Mouse (Mus musculus): ENCODE results near the gene Kif1c. TPM values are rescaled to one million over a fixed set of nuclear protein-coding genes. Genes with fewer than 3 reads are reported as not detected.

The Kif1c gene
- polyA plus RNA-seq, 1 experiment from 2014 or later: 3.6 TPM

- peak overlapping the region; percentile 97 for H3K4me2 ChIP-seq
- peak; percentile 56 for ATAC-seq (ENCODE audit: insufficient number of reproducible peaks, insufficient read depth, low FRiP score, low TSS enrichment, low read depth)
- H3K27ac ChIP-seq: peak overlapping the region; percentile 98
- peaks cover 39% of the 10 kb centered on the region for H3K36me3 ChIP-seq
- no peaks in the 10 kb centered on the region for H3K27me3 ChIP-seq
- peak overlapping the region; percentile 97 for H3K9ac ChIP-seq (replicated peaks)
- no peaks in the 10 kb centered on the region for H3K9me3 ChIP-seq
- 2% methylated on average over 16 of the region's 16 CpGs for WGBS
- H3K4me3 ChIP-seq (replicated peaks): peak overlapping the region; percentile 97
- peaks cover 50% of the 10 kb centered on the region for H3K4me1 ChIP-seq (replicated peaks)
Measured at GRCm38 (mm10) chr11:70656456-70656927, 43.9 kb upstream of the Kif1c start.

GRCm38 (mm10) chr11:70656964-70657363 is 43.4 kb upstream of the Kif1c start, which contains the start of gene Eno3:
Gene Eno3, plus strand, starts transcription at chr11:70657202.
- WGBS: 4% methylated on average over 3 of the region's 3 CpGs
- H3K4me2 ChIP-seq: peak within 1 kb of the TSS; percentile 97
- H3K27ac ChIP-seq: peak within 1 kb of the TSS; percentile 98
- H3K4me3 ChIP-seq (replicated peaks): peak within 1 kb of the TSS; percentile 97
- no peaks in the 10 kb centered on the region for H3K27me3 ChIP-seq
- H3K36me3 ChIP-seq: peaks cover 39% of the 10 kb centered on the region
- ATAC-seq (ENCODE audit: insufficient number of reproducible peaks, insufficient read depth, low FRiP score, low TSS enrichment, low read depth): no peak
- peaks cover 46% of the 10 kb centered on the region for H3K4me1 ChIP-seq (replicated peaks)
- no peaks in the 10 kb centered on the region for H3K9me3 ChIP-seq
- H3K9ac ChIP-seq (replicated peaks): peak within 1 kb of the TSS; percentile 97

GRCm38 (mm10) chr11:70657573-70657972 is 42.8 kb upstream of the Kif1c start:
- 0 out of 2 replicates have a peak overlapping the region, but pooled peaks have one; percentile 37 for H3K9ac ChIP-seq (replicated peaks)
- 51% methylated on average over 6 of the region's 6 CpGs for WGBS
- peak overlapping the region; percentile 98 for H3K27ac ChIP-seq
- H3K4me1 ChIP-seq (replicated peaks): peaks cover 40% of the 10 kb centered on the region
- no peak for ATAC-seq (ENCODE audit: insufficient number of reproducible peaks, insufficient read depth, low FRiP score, low TSS enrichment, low read depth)
- no peaks in the 10 kb centered on the region for H3K27me3 ChIP-seq
- 0 out of 2 replicates have a peak overlapping the region, but pooled peaks have one; percentile 11 for H3K4me3 ChIP-seq (replicated peaks)
- H3K4me2 ChIP-seq: peak overlapping the region; percentile 97
- no peaks in the 10 kb centered on the region for H3K9me3 ChIP-seq
- H3K36me3 ChIP-seq: peaks cover 39% of the 10 kb centered on the region

GRCm38 (mm10) chr11:70657991-70658390 is 42.4 kb upstream of the Kif1c start:
- H3K4me2 ChIP-seq: peak overlapping the region; percentile 97
- H3K4me1 ChIP-seq (replicated peaks): peaks cover 36% of the 10 kb centered on the region
- no peaks in the 10 kb centered on the region for H3K27me3 ChIP-seq
- H3K27ac ChIP-seq: peak overlapping the region; percentile 98; the same call in 1 of the 2 replicates
- no peak for ATAC-seq (ENCODE audit: insufficient number of reproducible peaks, insufficient read depth, low FRiP score, low TSS enrichment, low read depth)
- H3K36me3 ChIP-seq: peaks cover 39% of the 10 kb centered on the region
- H3K9ac ChIP-seq (replicated peaks): 0 out of 2 replicates have a peak overlapping the region, but pooled peaks have one; percentile 37
- no peaks in the 10 kb centered on the region for H3K9me3 ChIP-seq
- whole genome bisulfite sequencing: 55% methylated on average over 9 of the region's 9 CpGs
- H3K4me3 ChIP-seq (replicated peaks): 0 out of 2 replicates have a peak overlapping the region, but pooled peaks have one; percentile 11

GRCm38 (mm10) chr11:70658521-70658920 is 41.8 kb upstream of the Kif1c start:
- no peak for ATAC-seq (ENCODE audit: insufficient number of reproducible peaks, insufficient read depth, low FRiP score, low TSS enrichment, low read depth)
- WGBS: 80% methylated on average over 5 of the region's 5 CpGs
- Histone ChIP-seq H3K4me3 (replicated peaks) (no peak overlapping the region), H3K9me3 (no peaks in the 10 kb centered on the region), H3K4me2 (peak overlapping the region; percentile 97; the same call in 1 of the 2 replicates), H3K9ac (replicated peaks) (no peak overlapping the region), H3K27ac (0 out of 2 replicates have a peak overlapping the region, but pooled peaks have one; percentile 98), H3K4me1 (replicated peaks) (peaks cover 35% of the 10 kb centered on the region), H3K27me3 (no peaks in the 10 kb centered on the region), H3K36me3 (peaks cover 42% of the 10 kb centered on the region)

DNA sequence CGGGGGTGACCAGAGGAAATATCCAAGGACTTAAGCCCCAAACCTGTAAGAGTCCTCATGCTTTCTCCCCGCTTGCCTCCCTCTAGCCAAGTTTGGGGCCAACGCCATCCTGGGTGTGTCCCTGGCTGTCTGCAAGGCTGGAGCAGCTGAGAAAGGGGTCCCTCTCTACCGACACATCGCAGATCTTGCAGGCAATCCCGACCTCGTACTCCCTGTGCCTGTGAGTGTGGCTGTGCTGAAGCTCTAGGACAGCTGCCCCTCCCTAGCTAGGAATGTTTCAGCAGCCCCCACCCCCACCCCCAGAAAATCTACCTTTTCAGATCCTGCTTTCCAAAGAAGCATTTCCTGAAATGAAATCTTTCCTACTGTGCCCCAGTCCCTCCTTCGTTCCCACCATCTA is 41.4 kb upstream of the Kif1c start:
- no peak overlapping the region for H3K4me3 ChIP-seq (replicated peaks)
- H3K9me3 ChIP-seq: no peaks in the 10 kb centered on the region
- no peak overlapping the region; the same call in 1 of the 2 replicates for H3K4me2 ChIP-seq
- no peak overlapping the region for H3K27ac ChIP-seq
- H3K4me1 ChIP-seq (replicated peaks): peaks cover 35% of the 10 kb centered on the region
- H3K9ac ChIP-seq (replicated peaks): no peak overlapping the region
- no peak for ATAC-seq (ENCODE audit: insufficient number of reproducible peaks, insufficient read depth, low FRiP score, low TSS enrichment, low read depth)
- no peaks in the 10 kb centered on the region for H3K27me3 ChIP-seq
- 75% methylated on average over 8 of the region's 8 CpGs for WGBS
- peaks cover 47% of the 10 kb centered on the region for H3K36me3 ChIP-seq

DNA sequence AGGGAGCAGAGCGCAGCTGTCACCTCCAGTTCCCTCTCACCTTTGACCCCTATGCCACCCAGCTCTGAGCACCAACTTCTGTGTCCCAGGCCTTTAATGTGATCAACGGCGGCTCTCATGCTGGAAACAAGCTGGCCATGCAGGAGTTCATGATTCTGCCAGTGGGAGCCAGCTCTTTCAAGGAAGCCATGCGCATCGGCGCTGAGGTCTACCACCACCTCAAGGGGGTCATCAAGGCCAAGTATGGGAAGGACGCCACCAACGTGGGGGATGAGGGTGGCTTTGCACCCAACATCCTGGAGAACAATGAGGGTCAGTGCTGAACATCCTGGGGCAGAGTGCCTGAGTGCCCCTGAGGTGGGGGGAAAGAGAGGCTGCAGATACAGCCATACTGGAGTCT is 39.8 kb upstream of the Kif1c start:
- no peak for ATAC-seq (ENCODE audit: insufficient number of reproducible peaks, insufficient read depth, low FRiP score, low TSS enrichment, low read depth)
- Histone ChIP-seq H3K4me1 (replicated peaks) (peaks cover 33% of the 10 kb centered on the region), H3K9ac (replicated peaks) (no peak overlapping the region), H3K9me3 (no peaks in the 10 kb centered on the region), H3K27me3 (no peaks in the 10 kb centered on the region), H3K4me2 (no peak overlapping the region), H3K4me3 (replicated peaks) (no peak overlapping the region), H3K27ac (no peak overlapping the region), H3K36me3 (peaks cover 63% of the 10 kb centered on the region)
- 83% methylated on average over 8 of the region's 8 CpGs for WGBS

DNA sequence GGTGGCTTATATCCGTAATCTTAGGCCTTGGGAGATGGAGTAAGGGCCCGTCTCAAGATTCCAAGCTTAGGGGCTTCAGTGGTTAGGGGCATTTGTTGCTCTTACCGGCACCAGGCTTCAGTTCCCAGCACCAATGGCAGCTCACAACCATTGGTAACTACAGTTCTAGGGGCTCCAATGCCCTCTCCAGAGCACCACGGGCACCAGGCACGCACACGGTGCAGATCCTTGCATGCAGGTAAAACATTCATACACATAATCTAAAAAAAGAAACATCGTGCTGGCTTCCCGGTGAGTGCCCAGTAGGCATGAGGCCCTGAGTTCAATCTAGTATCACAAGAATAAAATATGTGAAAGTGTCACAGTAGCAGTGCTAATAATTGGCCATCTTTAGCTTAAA is 37.2 kb upstream of the Kif1c start:
- H3K4me3 ChIP-seq (replicated peaks): no peak overlapping the region
- peaks cover 81% of the 10 kb centered on the region for H3K36me3 ChIP-seq
- WGBS: 94% methylated on average over 8 of the region's 8 CpGs
- no peaks in the 10 kb centered on the region for H3K27me3 ChIP-seq
- peaks cover 22% of the 10 kb centered on the region for H3K4me1 ChIP-seq (replicated peaks)
- no peak for ATAC-seq (ENCODE audit: insufficient number of reproducible peaks, insufficient read depth, low FRiP score, low TSS enrichment, low read depth)
- no peak overlapping the region for H3K9ac ChIP-seq (replicated peaks)
- no peak overlapping the region for H3K4me2 ChIP-seq
- no peaks in the 10 kb centered on the region for H3K9me3 ChIP-seq
- H3K27ac ChIP-seq: no peak overlapping the region

DNA sequence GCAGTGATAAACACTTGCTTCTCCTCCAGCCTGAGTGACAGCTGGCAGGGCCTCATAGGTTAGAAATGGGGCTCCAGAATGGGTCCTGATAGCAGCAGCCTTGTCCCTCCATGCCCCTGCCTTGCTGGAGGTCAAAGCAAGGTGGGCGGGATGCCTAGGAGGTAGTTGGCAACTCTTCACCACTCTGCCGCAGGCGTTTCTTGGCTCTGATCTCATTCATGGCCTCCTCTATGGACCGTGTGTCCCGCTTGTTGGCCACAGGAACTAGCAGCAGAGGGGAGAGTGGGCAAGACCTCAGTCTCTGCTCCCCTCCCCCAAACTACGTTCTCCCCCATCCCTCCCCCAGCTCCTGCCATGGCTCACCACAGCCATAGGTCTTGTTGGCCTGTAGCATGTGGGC is 36.4 kb upstream of the Kif1c start:
- Histone ChIP-seq H3K4me3 (replicated peaks) (no peak overlapping the region), H3K4me1 (replicated peaks) (peaks cover 15% of the 10 kb centered on the region), H3K27me3 (no peaks in the 10 kb centered on the region), H3K27ac (no peak overlapping the region), H3K9me3 (no peaks in the 10 kb centered on the region), H3K36me3 (peaks cover 81% of the 10 kb centered on the region), H3K9ac (replicated peaks) (no peak overlapping the region), H3K4me2 (no peak overlapping the region)
- no peak for ATAC-seq (ENCODE audit: insufficient number of reproducible peaks, insufficient read depth, low FRiP score, low TSS enrichment, low read depth)
- 93% methylated on average over 6 of the region's 6 CpGs for WGBS

DNA sequence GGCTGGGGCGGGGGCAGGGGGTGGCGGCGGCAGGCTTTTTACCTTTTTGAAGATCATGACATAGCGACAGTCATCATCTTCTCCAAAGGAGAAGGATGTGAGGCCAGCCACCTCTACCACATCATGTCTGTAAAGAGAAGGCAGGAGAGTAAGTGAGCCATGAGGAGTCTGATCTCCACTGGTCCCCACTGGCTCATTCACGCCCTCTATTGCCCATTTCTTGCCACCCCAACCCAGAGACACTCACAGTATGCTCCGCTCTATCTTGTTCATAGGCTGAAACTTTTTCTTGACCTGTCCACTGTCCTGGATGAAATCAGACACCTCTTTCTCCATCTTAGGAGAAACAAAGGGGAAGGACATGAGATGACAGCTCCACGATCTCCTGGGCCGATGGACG is 35.6 kb upstream of the Kif1c start:
- peaks cover 13% of the 10 kb centered on the region for H3K4me1 ChIP-seq (replicated peaks)
- no peak overlapping the region for H3K4me2 ChIP-seq
- no peak overlapping the region for H3K9ac ChIP-seq (replicated peaks)
- H3K27me3 ChIP-seq: no peaks in the 10 kb centered on the region
- H3K4me3 ChIP-seq (replicated peaks): no peak overlapping the region
- H3K27ac ChIP-seq: no peak overlapping the region
- ATAC-seq (ENCODE audit: insufficient number of reproducible peaks, insufficient read depth, low FRiP score, low TSS enrichment, low read depth): no peak
- no peaks in the 10 kb centered on the region for H3K9me3 ChIP-seq
- WGBS: 93% methylated on average over 9 of the region's 9 CpGs
- H3K36me3 ChIP-seq: peaks cover 76% of the 10 kb centered on the region

GRCm38 (mm10) chr11:70666687-70667086 is 33.7 kb upstream of the Kif1c start:
- Histone ChIP-seq H3K9me3 (no peaks in the 10 kb centered on the region), H3K27ac (no peak overlapping the region), H3K9ac (replicated peaks) (no peak overlapping the region), H3K4me2 (no peak overlapping the region), H3K4me3 (replicated peaks) (no peak overlapping the region), H3K27me3 (no peaks in the 10 kb centered on the region), H3K36me3 (peaks cover 64% of the 10 kb centered on the region), H3K4me1 (replicated peaks) (peaks cover 26% of the 10 kb centered on the region)
- 94% methylated on average over 8 of the region's 8 CpGs for WGBS
- ATAC-seq (ENCODE audit: insufficient number of reproducible peaks, insufficient read depth, low FRiP score, low TSS enrichment, low read depth): no peak
